Mouse (Mus musculus) thymus, adult 2 months (tissue): Measurements from ENCODE around the gene Aym1.
A peak's percentile ranks its signal among the peaks of the same experiment; 100 is the strongest.

ENCODE experiments used
- CTCF ChIP-seq: fragments of 200-500 bp; IDR thresholded peaks from 2 replicates; pipeline ENCODE4 v1.5.1; 2012; ENCODE audit warnings: mild to moderate bottlenecking, control low read depth, low read length, moderate library complexity, borderline replicate concordance; ENCODE audit not compliant: control insufficient read depth, poor library complexity, insufficient read depth; ENCODE audit errors: extremely low read depth
- POLR2A ChIP-seq: fragments of 200-500 bp; IDR thresholded peaks from 2 replicates; pipeline ENCODE4 v1.6.1; 2012; ENCODE audit warnings: mild to moderate bottlenecking, low read length, control low read depth, moderate library complexity; ENCODE audit not compliant: control insufficient read depth, poor library complexity, insufficient read depth; ENCODE audit errors: extremely low read depth

GRCm38 (mm10) chr5:113332239-113332638, 24.9 kb upstream of the Aym1 start:
- TF ChIP-seq POLR2A (no peak), CTCF (peak; percentile 50; the same call in 1 of the 2 replicates)
